Mouse (Mus musculus): ENCODE data around the gene Prl. TPM values are rescaled to one million over a fixed set of nuclear protein-coding genes. Genes with fewer than 3 reads are reported as not detected.
"Not testable (repeated sequence)": the region's sequence is repeated elsewhere in the genome, so short reads cannot be mapped to it uniquely, and the experiment has no call there.

The Prl gene
- polyA plus RNA-seq (2015; fragmentation: Nextera tagmentation; extraction: Ambion mirVana): not detected in 2 replicates

- Histone ChIP-seq H3K27ac (no peak within 1 kb of the TSS), H3K4me2 (no peak within 1 kb of the TSS), H3K27me3 (no peaks in the 10 kb centered on the region), H3K9me3 (replicated peaks) (no peaks in the 10 kb centered on the region), H3K4me3 (no peak within 1 kb of the TSS), H3K4me1 (no peaks in the 10 kb centered on the region), H3K36me3 (ENCODE audit: poor library complexity, severe bottlenecking) (no peaks in the 10 kb centered on the region), H3K9ac (no peak within 1 kb of the TSS)
- no peak for ATAC-seq
- WGBS: 96% methylated on average over 1 of the region's 1 CpGs
Measured at GRCm38 (mm10) chr13:27057270-27057669, at the start of gene Prl. TSS of gene Prl (plus strand) at chr13:27057570.

DNA sequence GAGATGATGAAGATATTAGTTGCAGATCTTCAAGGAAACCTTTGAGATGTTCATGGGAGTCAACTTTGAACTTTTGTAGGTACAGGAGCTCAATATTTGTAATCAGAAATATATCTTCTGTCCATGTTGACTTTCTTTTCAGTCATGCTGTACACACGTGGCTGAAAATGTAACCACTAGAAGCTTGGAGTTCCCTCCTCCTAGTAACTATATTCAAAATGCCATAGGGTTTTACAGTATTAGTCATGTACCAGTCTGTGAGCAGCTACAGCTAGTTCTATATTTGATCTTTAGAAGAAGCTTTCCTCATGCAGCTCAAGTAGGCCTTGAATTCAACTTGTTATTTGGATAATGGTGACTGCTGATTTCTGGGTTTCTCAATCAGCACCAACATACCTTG is 30.8 kb upstream of the Prl start:
- H3K36me3 ChIP-seq (ENCODE audit: poor library complexity, severe bottlenecking): no peaks in the 10 kb centered on the region
- no peak overlapping the region for H3K4me3 ChIP-seq
- no peak for ATAC-seq
- no peak overlapping the region for H3K27ac ChIP-seq
- H3K4me1 ChIP-seq: peaks cover 4% of the 10 kb centered on the region; the same call in 1 of the 2 replicates
- no peaks in the 10 kb centered on the region for H3K27me3 ChIP-seq
- H3K4me2 ChIP-seq: no peak overlapping the region
- 86% methylated on average over 1 of the region's 1 CpGs for WGBS
- H3K9ac ChIP-seq: no peak overlapping the region
- H3K9me3 ChIP-seq (replicated peaks): no peaks in the 10 kb centered on the region

GRCm38 (mm10) chr13:27027376-27027775 is 30.0 kb upstream of the Prl start:
- H3K9ac ChIP-seq: no peak overlapping the region
- H3K4me1 ChIP-seq: peaks cover 8% of the 10 kb centered on the region; the same call in 1 of the 2 replicates
- no peaks in the 10 kb centered on the region for H3K9me3 ChIP-seq (replicated peaks)
- no peaks in the 10 kb centered on the region for H3K27me3 ChIP-seq
- no peak overlapping the region for H3K4me2 ChIP-seq
- no peak for ATAC-seq
- 95% methylated on average over 1 of the region's 1 CpGs for WGBS
- H3K36me3 ChIP-seq (ENCODE audit: poor library complexity, severe bottlenecking): no peaks in the 10 kb centered on the region
- no peak overlapping the region for H3K4me3 ChIP-seq
- H3K27ac ChIP-seq: no peak overlapping the region

GRCm38 (mm10) chr13:27028501-27029240 is 28.7 kb upstream of the Prl start:
- Histone ChIP-seq H3K4me1 (peaks cover 8% of the 10 kb centered on the region; the same call in 1 of the 2 replicates), H3K27me3 (no peaks in the 10 kb centered on the region), H3K36me3 (ENCODE audit: poor library complexity, severe bottlenecking) (no peaks in the 10 kb centered on the region), H3K27ac (no peak overlapping the region), H3K9me3 (replicated peaks) (no peaks in the 10 kb centered on the region), H3K4me3 (no peak overlapping the region), H3K9ac (no peak overlapping the region), H3K4me2 (no peak overlapping the region)
- no peak for ATAC-seq
- 86% methylated on average over 2 of the region's 2 CpGs for WGBS

- Histone ChIP-seq H3K27ac (no peak overlapping the region), H3K4me1 (peaks cover 8% of the 10 kb centered on the region; the same call in 1 of the 2 replicates), H3K9me3 (replicated peaks) (no peaks in the 10 kb centered on the region), H3K4me2 (no peak overlapping the region), H3K36me3 (ENCODE audit: poor library complexity, severe bottlenecking) (no peaks in the 10 kb centered on the region), H3K9ac (no peak overlapping the region), H3K4me3 (no peak overlapping the region), H3K27me3 (no peaks in the 10 kb centered on the region)
- no peak for ATAC-seq
- 15% methylated on average over 4 of the region's 4 CpGs for WGBS
Measured at GRCm38 (mm10) chr13:27031101-27031852, 26.1 kb upstream of the Prl start.

GRCm38 (mm10) chr13:27031853-27032240 is 25.5 kb upstream of the Prl start:
- Histone ChIP-seq H3K27ac (no peak overlapping the region), H3K4me3 (no peak overlapping the region), H3K9me3 (replicated peaks) (no peaks in the 10 kb centered on the region), H3K4me1 (peaks cover 8% of the 10 kb centered on the region; the same call in 1 of the 2 replicates), H3K27me3 (no peaks in the 10 kb centered on the region), H3K9ac (no peak overlapping the region), H3K4me2 (no peak overlapping the region), H3K36me3 (ENCODE audit: poor library complexity, severe bottlenecking) (no peaks in the 10 kb centered on the region)
- ATAC-seq: no peak
- WGBS: 67% methylated on average over 1 of the region's 1 CpGs

DNA sequence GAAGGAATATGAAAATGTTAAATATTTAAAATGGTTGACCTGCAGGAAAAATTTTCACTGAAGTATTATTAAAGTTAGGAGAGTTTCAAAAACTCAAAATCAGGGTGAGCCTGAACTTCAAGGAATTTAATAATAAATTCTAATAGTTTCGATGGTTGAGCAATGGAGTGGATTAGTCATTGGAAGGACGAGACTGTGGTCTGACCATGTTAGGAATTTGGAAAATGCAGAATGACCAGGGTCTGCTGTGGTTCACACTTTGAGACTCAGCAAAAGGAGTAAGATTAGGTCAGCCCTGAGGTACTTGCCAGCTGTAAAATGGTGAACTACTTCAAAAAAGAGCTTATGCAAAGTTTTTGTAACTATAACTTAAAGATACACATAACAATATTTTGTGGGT is 24.4 kb upstream of the Prl start:
- no peak for ATAC-seq
- Histone ChIP-seq H3K4me3 (no peak overlapping the region), H3K9me3 (replicated peaks) (no peaks in the 10 kb centered on the region), H3K36me3 (ENCODE audit: poor library complexity, severe bottlenecking) (no peaks in the 10 kb centered on the region), H3K4me2 (no peak overlapping the region), H3K9ac (no peak overlapping the region), H3K27ac (no peak overlapping the region), H3K4me1 (peaks cover 8% of the 10 kb centered on the region; the same call in 1 of the 2 replicates), H3K27me3 (no peaks in the 10 kb centered on the region)
- 85% methylated on average over 2 of the region's 2 CpGs for WGBS

- H3K4me1 ChIP-seq: no peaks in the 10 kb centered on the region
- no peak overlapping the region for H3K27ac ChIP-seq
- 88% methylated on average over 2 of the region's 2 CpGs for WGBS
- ATAC-seq: no peak
- H3K36me3 ChIP-seq (ENCODE audit: poor library complexity, severe bottlenecking): no peaks in the 10 kb centered on the region
- H3K4me3 ChIP-seq: no peak overlapping the region
- no peak overlapping the region for H3K9ac ChIP-seq
- H3K4me2 ChIP-seq: no peak overlapping the region
- no peaks in the 10 kb centered on the region for H3K9me3 ChIP-seq (replicated peaks)
- H3K27me3 ChIP-seq: no peaks in the 10 kb centered on the region
Measured at GRCm38 (mm10) chr13:27042185-27042584, 15.2 kb upstream of the Prl start.

- Histone ChIP-seq H3K27ac (no peak overlapping the region), H3K4me1 (no peaks in the 10 kb centered on the region)
- WGBS: 74% methylated on average over 1 of the region's 1 CpGs
Measured at GRCm38 (mm10) chr13:27043326-27043725, 14.0 kb upstream of the Prl start.

DNA sequence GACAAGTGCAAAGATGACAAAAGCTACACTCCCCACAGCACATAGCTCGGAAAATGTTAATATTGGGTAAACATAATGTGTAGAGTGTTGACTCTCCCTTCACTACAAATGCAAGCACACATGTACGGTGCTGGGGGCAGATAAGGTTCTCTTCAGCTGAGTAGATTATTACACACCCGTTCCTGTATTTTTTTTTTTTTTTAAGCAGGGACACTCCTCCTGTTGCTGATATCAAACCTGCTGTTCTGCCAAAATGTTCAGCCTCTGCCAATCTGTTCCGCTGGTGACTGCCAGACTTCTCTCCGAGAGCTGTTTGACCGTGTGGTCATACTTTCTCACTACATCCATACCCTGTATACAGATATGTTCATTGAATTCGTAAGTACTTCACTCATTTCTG is 1.8 kb downstream of the Prl start:
- H3K27me3 ChIP-seq: no peaks in the 10 kb centered on the region
- ATAC-seq: no peak
- H3K4me2 ChIP-seq: no peak overlapping the region
- H3K36me3 ChIP-seq (ENCODE audit: poor library complexity, severe bottlenecking): no peaks in the 10 kb centered on the region
- no peaks in the 10 kb centered on the region for H3K4me1 ChIP-seq
- H3K27ac ChIP-seq: no peak overlapping the region
- no peaks in the 10 kb centered on the region for H3K9me3 ChIP-seq (replicated peaks)
- no peak overlapping the region for H3K4me3 ChIP-seq
- H3K9ac ChIP-seq: no peak overlapping the region
- WGBS: 84% methylated on average over 7 of the region's 7 CpGs

More at GRCm38 (mm10) chr13:27043326-27043725, 14.0 kb upstream of the Prl start:
- H3K27me3 ChIP-seq: no peaks in the 10 kb centered on the region
- H3K4me3 ChIP-seq: no peak overlapping the region
- H3K9me3 ChIP-seq (replicated peaks): no peaks in the 10 kb centered on the region
- H3K36me3 ChIP-seq (ENCODE audit: poor library complexity, severe bottlenecking): no peaks in the 10 kb centered on the region
- no peak overlapping the region for H3K9ac ChIP-seq
- ATAC-seq: no peak
- H3K4me2 ChIP-seq: no peak overlapping the region

- not testable (repeated sequence) for H3K27ac ChIP-seq, H3K4me3 ChIP-seq
- 94% methylated on average over 5 of the region's 5 CpGs for WGBS
Measured at GRCm38 (mm10) chr13:27093890-27094289, 36.5 kb downstream of the Prl start, which contains the start of gene Prl3d1. TSS of gene Prl3d1 (plus strand) at chr13:27094190.

More at GRCm38 (mm10) chr13:27093890-27094289, 36.5 kb downstream of the Prl start, which contains the start of gene Prl3d1:
- H3K36me3 ChIP-seq (ENCODE audit: poor library complexity, severe bottlenecking); H3K9me3 ChIP-seq (replicated peaks); H3K4me1 ChIP-seq; H3K4me2 ChIP-seq; H3K9ac ChIP-seq; H3K27me3 ChIP-seq; ATAC-seq: not testable (repeated sequence)

All from forebrain, embryonic 13.5 days (tissue).